Mouse (Mus musculus) myocyte (in vitro differentiated cells): ENCODE measurements at regions not wholly inside any gene's neighbourhood (a gene's known extent, or its start where the extent isn't known, plus 50 kb on each side); places are given as distances from the start of the nearest gene placed in this dataset.

Source experiments
- H3K27me3 ChIP-seq: one replicate; pipeline ENCODE4 v1.6.1; 2011; ENCODE audit not compliant: control insufficient read depth, insufficient read depth, insufficient read length
- H3K36me3 ChIP-seq: one replicate; pipeline ENCODE4 v1.6.1; 2011; ENCODE audit not compliant: control insufficient read depth, insufficient read depth
- H3K4me2 ChIP-seq: one replicate; pipeline ENCODE4 v1.6.1; 2011; ENCODE audit warnings: low read depth, control low read depth
- H3K4me3 ChIP-seq: one replicate; pipeline ENCODE4 v1.5.1; 2011; ENCODE audit warnings: mild to moderate bottlenecking, control low read depth, moderate library complexity
- H3K79me2 ChIP-seq: one replicate; pipeline ENCODE4 v1.6.1; 2011; ENCODE audit not compliant: control insufficient read depth, insufficient read depth
- H3ac ChIP-seq: one replicate; pipeline ENCODE4 v1.6.1; 2011; ENCODE audit not compliant: control insufficient read depth, insufficient read length
- CEBPB ChIP-seq: IDR thresholded peaks from 2 replicates; pipeline ENCODE4 v1.6.1; 2011; ENCODE audit warnings: mild to moderate bottlenecking, moderate library complexity; ENCODE audit not compliant: poor library complexity, insufficient read depth, severe bottlenecking
- E2F4 ChIP-seq: IDR thresholded peaks from one replicate; pipeline ENCODE4 v1.6.1; 2011; ENCODE audit warnings: mild to moderate bottlenecking, control low read depth, moderate library complexity; ENCODE audit not compliant: insufficient read depth
- MAX ChIP-seq: IDR thresholded peaks from one replicate; pipeline ENCODE4 v1.6.1; 2011; ENCODE audit warnings: low read depth, mild to moderate bottlenecking, control low read depth
- MYOD1 ChIP-seq, 3 experiments: IDR thresholded peaks; one replicate each; pipeline ENCODE4 v1.6.1; 2011; ENCODE audit warnings: control low read depth in 2 of 3, low read depth in 2 of 3, mild to moderate bottlenecking in 2 of 3, moderate library complexity in 1 of 3; ENCODE audit not compliant: insufficient read length in 2 of 3, control insufficient read depth in 1 of 3
- MYOG ChIP-seq, 3 experiments: IDR thresholded peaks; one replicate each; pipeline ENCODE4 v1.6.1; 2011; ENCODE audit warnings: control low read depth in 2 of 3, low read depth in 2 of 3, mild to moderate bottlenecking in 2 of 3; ENCODE audit not compliant: insufficient read length in 2 of 3, control insufficient read depth in 1 of 3, insufficient read depth in 1 of 3
- POLR2A ChIP-seq: IDR thresholded peaks from one replicate; pipeline ENCODE4 v1.6.1; 2011; ENCODE audit warnings: low read depth, mild to moderate bottlenecking, control low read depth, moderate library complexity; ENCODE audit not compliant: insufficient read length
- POLR2AphosphoS2 ChIP-seq: IDR thresholded peaks from one replicate; pipeline ENCODE4 v1.6.1; 2011; ENCODE audit warnings: low read depth, control low read depth; ENCODE audit not compliant: insufficient read length
- REST ChIP-seq: IDR thresholded peaks from one replicate; pipeline ENCODE4 v1.6.1; 2011; ENCODE audit warnings: mild to moderate bottlenecking, control low read depth, moderate library complexity; ENCODE audit not compliant: insufficient read depth, insufficient read length
- SRF ChIP-seq: IDR thresholded peaks from one replicate; pipeline ENCODE4 v1.6.1; 2011; ENCODE audit warnings: low read depth; ENCODE audit not compliant: control insufficient read depth, insufficient read length
- TCF12 ChIP-seq: IDR thresholded peaks from one replicate; pipeline ENCODE4 v1.6.1; 2011; ENCODE audit warnings: mild to moderate bottlenecking, control low read depth; ENCODE audit not compliant: poor library complexity, insufficient read depth, severe bottlenecking
- TCF3 ChIP-seq: IDR thresholded peaks from one replicate; pipeline ENCODE4 v1.6.1; 2011; ENCODE audit warnings: low read depth, control low read depth; ENCODE audit not compliant: insufficient read length
- USF1 ChIP-seq: IDR thresholded peaks from one replicate; pipeline ENCODE4 v1.6.1; 2011; ENCODE audit warnings: low read depth, mild to moderate bottlenecking, control low read depth, moderate library complexity

GRCm38 (mm10) chr1:121082839-121083238 is 249.6 kb downstream of the Insig2 start:
- Histone ChIP-seq H3K79me2 (no peaks in the 10 kb centered on the region), H3K4me3 (no peak overlapping the region), H3K36me3 (no peaks in the 10 kb centered on the region), H3ac (no peak overlapping the region), H3K4me2 (no peak overlapping the region), H3K27me3 (peaks cover 5% of the 10 kb centered on the region)
- TF ChIP-seq SRF, result no peak

- no peak overlapping the region for H3ac ChIP-seq
- H3K36me3 ChIP-seq, result no peaks in the 10 kb centered on the region
- no peak overlapping the region for H3K4me3 ChIP-seq
- TF ChIP-seq POLR2AphosphoS2, result no peak
- TF ChIP-seq REST, result no peak
- no peak for TF ChIP-seq MYOG (IDR thresholded peaks at IDR 0.05; ENCODE audit: control insufficient read depth in 1 of 3, insufficient read depth in 1 of 3, insufficient read length in 2 of 3, low read depth in 2 of 3)
- TF ChIP-seq E2F4, result no peak
- TF ChIP-seq USF1, result no peak
- H3K79me2 ChIP-seq, result no peaks in the 10 kb centered on the region
- no peak overlapping the region for H3K4me2 ChIP-seq
- H3K27me3 ChIP-seq, result peaks cover 5% of the 10 kb centered on the region
Observed at GRCm38 (mm10) chr1:121085101-121085727, 247.2 kb downstream of the Insig2 start.

GRCm38 (mm10) chr1:121087124-121087887 is 245.1 kb downstream of the Insig2 start:
- no peak overlapping the region for H3K4me3 ChIP-seq
- TF ChIP-seq SRF, result no peak
- no peak for TF ChIP-seq MYOG (IDR thresholded peaks at IDR 0.05; ENCODE audit: control insufficient read depth in 1 of 3, insufficient read depth in 1 of 3, insufficient read length in 2 of 3, low read depth in 2 of 3)
- no peak for TF ChIP-seq TCF12
- no peak for TF ChIP-seq USF1
- no peak for TF ChIP-seq POLR2AphosphoS2
- no peak for TF ChIP-seq REST
- TF ChIP-seq POLR2A, result no peak
- H3K36me3 ChIP-seq, result no peaks in the 10 kb centered on the region
- no peak overlapping the region for H3ac ChIP-seq
- peaks cover 5% of the 10 kb centered on the region for H3K27me3 ChIP-seq
- H3K4me2 ChIP-seq, result no peak overlapping the region
- no peaks in the 10 kb centered on the region for H3K79me2 ChIP-seq

- TF ChIP-seq TCF12 (no peak), REST (no peak), CEBPB (no peak), POLR2A (no peak), POLR2AphosphoS2 (no peak), MAX (no peak), MYOG (IDR thresholded peaks at IDR 0.05; ENCODE audit: control insufficient read depth in 1 of 3, insufficient read depth in 1 of 3, insufficient read length in 2 of 3, low read depth in 2 of 3) (no peak), E2F4 (no peak), SRF (no peak), USF1 (no peak), TCF3 (no peak), MYOD1 (IDR thresholded peaks at IDR 0.05; ENCODE audit: control insufficient read depth in 1 of 3, insufficient read length in 2 of 3, low read depth in 2 of 3) (no peak)
- H3ac ChIP-seq, result no peak overlapping the region
- no peak overlapping the region for H3K4me2 ChIP-seq
- H3K4me3 ChIP-seq, result no peak overlapping the region
- H3K79me2 ChIP-seq, result no peaks in the 10 kb centered on the region
- no peaks in the 10 kb centered on the region for H3K27me3 ChIP-seq
- H3K36me3 ChIP-seq, result no peaks in the 10 kb centered on the region
Observed at GRCm38 (mm10) chr1:121090628-121091027, 241.8 kb downstream of the Insig2 start.

GRCm38 (mm10) chr1:121092870-121093269 is 239.5 kb downstream of the Insig2 start:
- no peak overlapping the region for H3K4me3 ChIP-seq
- no peak overlapping the region for H3ac ChIP-seq
- no peaks in the 10 kb centered on the region for H3K27me3 ChIP-seq
- no peak overlapping the region for H3K4me2 ChIP-seq
- no peak for TF ChIP-seq MAX
- TF ChIP-seq E2F4, result no peak
- TF ChIP-seq POLR2A, result no peak
- no peak for TF ChIP-seq TCF12
- no peak for TF ChIP-seq CEBPB
- no peaks in the 10 kb centered on the region for H3K79me2 ChIP-seq
- no peaks in the 10 kb centered on the region for H3K36me3 ChIP-seq
